Mouse (Mus musculus): ENCODE data around the gene Bcl9l. TPM values are rescaled to one million over a fixed set of nuclear protein-coding genes. Genes with fewer than 3 reads are reported as not detected.
A peak's percentile ranks its signal among the peaks of the same experiment; 100 is the strongest.

Bcl9l gene
- polyA plus RNA-seq, 1 experiment from 2014 or later: 16.1 TPM

DNA sequence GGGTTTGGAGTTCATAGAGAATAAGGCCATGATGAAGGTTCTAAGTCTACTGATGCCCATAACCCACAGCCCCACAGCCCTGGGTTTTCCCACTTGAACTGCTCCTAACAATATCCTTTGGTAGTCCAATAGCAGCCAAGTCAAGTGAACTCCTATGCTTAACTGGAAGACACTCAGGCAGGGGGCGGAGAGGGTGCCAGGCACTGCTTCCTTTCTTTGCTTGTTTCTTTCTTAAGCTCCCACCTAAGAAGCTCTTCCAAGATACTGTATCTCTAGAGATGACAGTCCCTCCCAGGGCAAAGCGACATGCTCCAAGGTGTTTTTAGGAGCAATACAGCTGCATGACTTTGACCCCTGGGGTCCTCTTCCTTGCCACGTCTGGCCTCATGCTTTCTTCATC, 42.4 kb downstream of the Bcl9l start:
- Histone ChIP-seq H3K27me3 (ENCODE audit: control insufficient read depth, insufficient read depth, low read depth, low read length) (no peaks in the 10 kb centered on the region), H3K4me1 (replicated peaks; ENCODE audit: control insufficient read depth, insufficient read depth, low read length) (no peaks in the 10 kb centered on the region), H3K9me3 (ENCODE audit: control insufficient read depth, low read length) (no peaks in the 10 kb centered on the region), H3K9ac (ENCODE audit: low read length) (no peak overlapping the region), H3K4me3 (ENCODE audit: low read length) (no peak overlapping the region), H3K27ac (ENCODE audit: low read length) (no peak overlapping the region), H3K4me2 (ENCODE audit: low read depth, low read length) (no peak overlapping the region), H3K36me3 (ENCODE audit: control insufficient read depth, insufficient read depth, low read length) (no peaks in the 10 kb centered on the region)
- WGBS: 80% methylated on average over 3 of the region's 3 CpGs
- no peak for ATAC-seq (ENCODE audit: low read depth)

DNA sequence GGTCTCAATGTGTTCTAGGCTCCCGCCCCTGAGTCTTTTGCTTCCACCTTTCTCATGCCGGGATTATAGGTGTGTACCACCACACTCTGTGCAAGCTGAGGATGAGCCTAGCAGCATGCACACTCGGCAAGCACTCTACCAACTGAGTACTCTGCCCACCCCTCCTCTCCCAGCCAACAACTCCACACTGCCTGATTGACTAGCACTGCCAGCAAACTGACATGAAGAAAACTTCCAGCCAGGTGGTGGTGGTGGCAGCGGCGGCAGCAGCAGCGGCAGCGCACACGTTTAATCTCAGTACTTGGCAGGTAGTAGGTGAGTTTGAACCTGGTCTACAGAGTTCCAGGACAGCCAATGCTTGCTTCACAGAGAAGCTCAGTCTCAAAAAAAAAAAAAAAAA, 43.0 kb downstream of the Bcl9l start:
- H3K4me3 ChIP-seq (ENCODE audit: low read length): no peak overlapping the region
- no peak overlapping the region for H3K4me2 ChIP-seq (ENCODE audit: low read depth, low read length)
- ATAC-seq (ENCODE audit: low read depth): no peak
- H3K9me3 ChIP-seq (ENCODE audit: control insufficient read depth, low read length): no peaks in the 10 kb centered on the region
- 84% methylated on average over 8 of the region's 8 CpGs for WGBS
- H3K9ac ChIP-seq (ENCODE audit: low read length): no peak overlapping the region
- H3K36me3 ChIP-seq (ENCODE audit: control insufficient read depth, insufficient read depth, low read length): no peaks in the 10 kb centered on the region
- no peaks in the 10 kb centered on the region for H3K4me1 ChIP-seq (replicated peaks; ENCODE audit: control insufficient read depth, insufficient read depth, low read length)
- H3K27me3 ChIP-seq (ENCODE audit: control insufficient read depth, insufficient read depth, low read depth, low read length): no peaks in the 10 kb centered on the region
- no peak overlapping the region for H3K27ac ChIP-seq (ENCODE audit: low read length)

DNA sequence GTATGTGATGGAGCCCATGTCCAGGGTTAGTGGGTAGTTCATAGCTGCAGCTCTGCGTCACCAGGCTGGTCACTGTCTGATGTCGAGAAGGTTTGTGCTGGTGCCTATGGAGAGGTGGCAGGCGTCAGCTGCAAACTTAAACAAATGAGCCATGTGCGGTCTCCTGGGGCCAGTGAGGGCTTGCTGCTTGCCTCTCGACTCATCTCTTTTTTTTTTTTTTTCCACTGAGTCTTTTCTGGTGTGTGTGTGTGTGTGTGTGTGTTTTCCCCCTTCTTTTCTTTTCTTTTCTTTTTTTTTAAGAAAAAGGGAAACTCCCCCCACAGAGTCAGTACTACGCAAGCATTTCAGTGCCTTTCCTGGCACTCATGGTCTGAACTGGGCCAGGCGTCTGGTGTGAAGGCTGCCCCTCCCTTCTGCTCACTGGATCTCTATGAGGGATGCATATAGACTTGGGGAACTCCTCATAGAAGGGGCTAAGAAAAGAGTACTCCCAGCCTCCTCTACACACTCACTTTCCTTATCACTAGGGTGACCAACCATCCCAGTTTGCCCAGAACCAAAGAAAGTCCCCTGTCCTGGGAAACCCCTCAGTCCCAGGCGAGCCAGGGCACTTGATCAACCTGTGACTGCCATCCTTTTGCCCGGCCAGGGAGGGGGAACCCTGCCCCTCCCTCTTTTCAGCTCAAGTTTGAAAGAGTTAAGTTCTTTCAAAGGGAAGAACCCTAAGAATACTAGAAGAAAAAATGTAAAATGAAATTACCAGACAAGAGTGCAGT, 43.9 kb downstream of the Bcl9l start:
- no peak overlapping the region for H3K9ac ChIP-seq (ENCODE audit: low read length)
- H3K27me3 ChIP-seq (ENCODE audit: control insufficient read depth, insufficient read depth, low read depth, low read length): no peaks in the 10 kb centered on the region
- H3K27ac ChIP-seq (ENCODE audit: low read length): no peak overlapping the region
- no peak overlapping the region for H3K4me2 ChIP-seq (ENCODE audit: low read depth, low read length)
- no peak overlapping the region for H3K4me3 ChIP-seq (ENCODE audit: low read length)
- no peak for ATAC-seq (ENCODE audit: low read depth)
- WGBS: 41% methylated on average over 9 of the region's 9 CpGs
- H3K9me3 ChIP-seq (ENCODE audit: control insufficient read depth, low read length): 0 out of 2 replicates have a peak, but pooled peaks cover 2% of the 10 kb centered on the region
- no peaks in the 10 kb centered on the region for H3K36me3 ChIP-seq (ENCODE audit: control insufficient read depth, insufficient read depth, low read length)
- H3K4me1 ChIP-seq (replicated peaks; ENCODE audit: control insufficient read depth, insufficient read depth, low read length): no peaks in the 10 kb centered on the region

DNA sequence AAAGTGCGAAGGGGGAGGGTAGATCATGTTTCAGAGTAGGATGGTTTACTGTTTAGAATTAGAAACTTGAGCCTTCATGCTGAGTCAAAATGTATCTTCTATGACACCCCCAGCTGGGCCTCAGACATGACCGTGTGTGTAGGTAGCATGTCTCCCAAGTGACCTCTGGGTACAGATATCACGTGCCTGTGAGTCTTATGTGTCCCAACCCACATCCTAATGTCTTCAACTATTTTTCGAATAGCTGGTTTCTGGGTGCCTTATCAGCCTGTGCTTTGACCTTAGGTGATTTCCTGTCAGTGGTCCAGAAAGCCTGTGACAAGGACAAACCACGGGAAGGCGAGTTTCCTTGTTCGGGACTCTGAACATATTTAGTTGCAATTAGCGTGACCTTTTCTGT, 45.7 kb downstream of the Bcl9l start:
- Histone ChIP-seq H3K4me2 (ENCODE audit: low read depth, low read length) (no peak overlapping the region), H3K4me1 (replicated peaks; ENCODE audit: control insufficient read depth, insufficient read depth, low read length) (no peaks in the 10 kb centered on the region), H3K9ac (ENCODE audit: low read length) (no peak overlapping the region), H3K9me3 (ENCODE audit: control insufficient read depth, low read length) (0 out of 2 replicates have a peak, but pooled peaks cover 3% of the 10 kb centered on the region), H3K27ac (ENCODE audit: low read length) (no peak overlapping the region), H3K27me3 (ENCODE audit: control insufficient read depth, insufficient read depth, low read depth, low read length) (no peaks in the 10 kb centered on the region), H3K36me3 (ENCODE audit: control insufficient read depth, insufficient read depth, low read length) (no peaks in the 10 kb centered on the region), H3K4me3 (ENCODE audit: low read length) (no peak overlapping the region)
- 52% methylated on average over 8 of the region's 8 CpGs for WGBS
- no peak for ATAC-seq (ENCODE audit: low read depth)

- 76% methylated on average over 6 of the region's 6 CpGs for WGBS
- H3K27ac ChIP-seq (ENCODE audit: low read length): no peak overlapping the region
- ATAC-seq (ENCODE audit: low read depth): no peak
- no peaks in the 10 kb centered on the region for H3K36me3 ChIP-seq (ENCODE audit: control insufficient read depth, insufficient read depth, low read length)
- H3K27me3 ChIP-seq (ENCODE audit: control insufficient read depth, insufficient read depth, low read depth, low read length): no peaks in the 10 kb centered on the region
- no peaks in the 10 kb centered on the region for H3K4me1 ChIP-seq (replicated peaks; ENCODE audit: control insufficient read depth, insufficient read depth, low read length)
- H3K9me3 ChIP-seq (ENCODE audit: control insufficient read depth, low read length): 0 out of 2 replicates have a peak, but pooled peaks cover 3% of the 10 kb centered on the region
- H3K4me3 ChIP-seq (ENCODE audit: low read length): no peak overlapping the region
- H3K9ac ChIP-seq (ENCODE audit: low read length): no peak overlapping the region
- H3K4me2 ChIP-seq (ENCODE audit: low read depth, low read length): no peak overlapping the region
Measured at GRCm38 (mm10) chr9:44532991-44533580, 50.5 kb downstream of the Bcl9l start.

DNA sequence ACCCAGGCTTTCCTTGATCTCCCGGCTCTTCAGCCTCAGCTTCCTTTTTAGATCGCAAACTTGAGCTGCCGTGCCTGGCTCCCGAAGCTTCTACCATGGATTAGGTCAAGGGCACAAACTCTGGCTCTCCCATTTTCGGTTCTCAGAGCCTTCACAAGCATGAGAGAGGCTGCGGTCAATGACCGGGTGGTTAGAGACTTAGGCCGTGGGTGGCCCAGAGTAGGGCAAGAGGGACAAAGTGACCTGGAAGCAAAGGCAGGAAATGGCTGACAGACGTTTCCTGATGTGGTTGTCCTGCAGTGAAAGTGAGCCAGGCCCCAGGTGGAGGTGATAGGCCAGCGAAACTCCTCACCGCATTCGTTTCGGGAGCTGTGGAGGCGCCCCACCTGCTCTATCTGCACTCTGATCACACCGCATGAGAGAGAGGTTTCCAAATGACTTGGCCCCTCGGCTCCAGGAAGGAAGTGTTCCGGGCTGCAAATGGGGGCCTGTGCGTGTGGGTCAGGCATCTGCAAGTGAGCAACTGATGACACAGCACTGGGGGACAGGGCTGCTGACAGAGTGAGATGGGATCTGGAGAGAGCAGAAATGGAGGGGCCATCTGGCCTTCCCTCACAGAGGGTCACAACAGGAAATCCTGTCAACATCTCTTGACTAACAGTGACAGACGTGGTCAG, 55.1 kb downstream of the Bcl9l start:
- 0 out of 2 replicates have a peak, but pooled peaks have one; percentile 41 for ATAC-seq (ENCODE audit: low read depth)

GRCm38 (mm10) chr9:44539816-44540421, 57.3 kb downstream of the Bcl9l start:
- Histone ChIP-seq H3K36me3 (ENCODE audit: control insufficient read depth, insufficient read depth, low read length) (no peaks in the 10 kb centered on the region), H3K9me3 (ENCODE audit: control insufficient read depth, low read length) (no peaks in the 10 kb centered on the region), H3K4me1 (replicated peaks; ENCODE audit: control insufficient read depth, insufficient read depth, low read length) (no peaks in the 10 kb centered on the region), H3K9ac (ENCODE audit: low read length) (no peak overlapping the region), H3K4me3 (ENCODE audit: low read length) (no peak overlapping the region), H3K27ac (ENCODE audit: low read length) (no peak overlapping the region), H3K27me3 (ENCODE audit: control insufficient read depth, insufficient read depth, low read depth, low read length) (no peaks in the 10 kb centered on the region), H3K4me2 (ENCODE audit: low read depth, low read length) (no peak overlapping the region)
- ATAC-seq (ENCODE audit: low read depth): no peak
- 66% methylated on average over 2 of the region's 2 CpGs for WGBS

More for the DNA sequence above, 55.1 kb downstream of the Bcl9l start:
- H3K9me3 ChIP-seq (ENCODE audit: control insufficient read depth, low read length): no peaks in the 10 kb centered on the region
- H3K36me3 ChIP-seq (ENCODE audit: control insufficient read depth, insufficient read depth, low read length): no peaks in the 10 kb centered on the region
- WGBS: 46% methylated on average over 19 of the region's 19 CpGs
- no peaks in the 10 kb centered on the region for H3K4me1 ChIP-seq (replicated peaks; ENCODE audit: control insufficient read depth, insufficient read depth, low read length)
- H3K9ac ChIP-seq (ENCODE audit: low read length): no peak overlapping the region
- H3K27ac ChIP-seq (ENCODE audit: low read length): no peak overlapping the region
- H3K27me3 ChIP-seq (ENCODE audit: control insufficient read depth, insufficient read depth, low read depth, low read length): no peaks in the 10 kb centered on the region
- H3K4me3 ChIP-seq (ENCODE audit: low read length): no peak overlapping the region
- no peak overlapping the region for H3K4me2 ChIP-seq (ENCODE audit: low read depth, low read length)

- H3K27me3 ChIP-seq (ENCODE audit: control insufficient read depth, insufficient read depth, low read depth, low read length): no peaks in the 10 kb centered on the region
- H3K4me1 ChIP-seq (replicated peaks; ENCODE audit: control insufficient read depth, insufficient read depth, low read length): no peaks in the 10 kb centered on the region
- no peaks in the 10 kb centered on the region for H3K9me3 ChIP-seq (ENCODE audit: control insufficient read depth, low read length)
- WGBS: 72% methylated on average over 3 of the region's 3 CpGs
- H3K4me2 ChIP-seq (ENCODE audit: low read depth, low read length): no peak overlapping the region
- no peak overlapping the region for H3K27ac ChIP-seq (ENCODE audit: low read length)
- H3K9ac ChIP-seq (ENCODE audit: low read length): no peak overlapping the region
- no peak for ATAC-seq (ENCODE audit: low read depth)
- no peak overlapping the region for H3K4me3 ChIP-seq (ENCODE audit: low read length)
- H3K36me3 ChIP-seq (ENCODE audit: control insufficient read depth, insufficient read depth, low read length): no peaks in the 10 kb centered on the region
Measured at GRCm38 (mm10) chr9:44540676-44541075, 58.1 kb downstream of the Bcl9l start.

DNA sequence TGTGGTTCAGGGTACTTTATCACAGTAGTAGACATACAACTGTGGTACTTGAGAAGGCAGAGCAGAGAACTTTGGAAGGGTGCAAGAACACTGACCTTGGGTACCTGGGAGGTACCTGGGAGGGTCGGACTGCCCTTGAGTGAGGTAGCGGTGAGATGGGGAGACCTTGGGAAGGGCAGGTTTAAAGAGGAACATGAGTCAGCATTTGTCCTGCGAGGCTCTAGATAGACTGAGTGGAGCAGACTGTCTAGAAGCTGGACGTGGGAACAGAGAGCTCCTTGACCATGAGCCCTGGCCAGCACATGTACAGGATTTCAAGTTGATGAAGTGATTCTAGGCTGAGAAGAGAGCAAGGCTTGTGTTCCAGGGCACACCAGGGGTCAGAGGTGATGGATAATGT, 59.7 kb downstream of the Bcl9l start:
- H3K9ac ChIP-seq (ENCODE audit: low read length): no peak overlapping the region
- WGBS: 70% methylated on average over 4 of the region's 4 CpGs
- H3K27ac ChIP-seq (ENCODE audit: low read length): no peak overlapping the region
- H3K4me2 ChIP-seq (ENCODE audit: low read depth, low read length): no peak overlapping the region
- no peaks in the 10 kb centered on the region for H3K36me3 ChIP-seq (ENCODE audit: control insufficient read depth, insufficient read depth, low read length)
- no peak overlapping the region for H3K4me3 ChIP-seq (ENCODE audit: low read length)
- no peaks in the 10 kb centered on the region for H3K27me3 ChIP-seq (ENCODE audit: control insufficient read depth, insufficient read depth, low read depth, low read length)
- H3K9me3 ChIP-seq (ENCODE audit: control insufficient read depth, low read length): no peaks in the 10 kb centered on the region
- no peak for ATAC-seq (ENCODE audit: low read depth)
- no peaks in the 10 kb centered on the region for H3K4me1 ChIP-seq (replicated peaks; ENCODE audit: control insufficient read depth, insufficient read depth, low read length)
